Mouse (Mus musculus) heart, embryonic 16.5 days (tissue): ENCODE results near the gene Nedd9. TPM values are rescaled to one million over a fixed set of nuclear protein-coding genes. Genes with fewer than 3 reads are reported as not detected.

Experiments used
- ATAC-seq: fragments of 200-750 bp; cut with Nextera tagmentation; replicated peaks from 2 replicates; pipeline ENCODE4 v1.8.0; 2017; ENCODE audit warnings: moderate number of reproducible peaks; ENCODE audit not compliant: insufficient read depth, low FRiP score; ENCODE audit errors: extremely low read depth
- H3K27ac ChIP-seq: fragments of 300-500 bp; sonication (generic); 2 replicates; pipeline ENCODE4 v1.5.1; 2014; ENCODE audit warnings: mild to moderate bottlenecking, low read length, control low read depth, moderate library complexity
- H3K27me3 ChIP-seq: fragments of 300-500 bp; sonication (generic); 2 replicates; pipeline ENCODE4 v1.6.1; 2014; ENCODE audit warnings: low read length, mixed read lengths; ENCODE audit not compliant: control insufficient read depth, insufficient read depth
- H3K36me3 ChIP-seq: fragments of 300-500 bp; sonication (generic); 2 replicates; pipeline ENCODE4 v1.6.1; 2014; ENCODE audit not compliant: control insufficient read depth, insufficient read depth
- H3K4me1 ChIP-seq: fragments of 300-500 bp; sonication (generic); 2 replicates; pipeline ENCODE4 v1.6.1; 2014; ENCODE audit warnings: low read length, mixed read lengths; ENCODE audit not compliant: control insufficient read depth, insufficient read depth
- H3K4me2 ChIP-seq: fragments of 300-500 bp; sonication (generic); 2 replicates; pipeline ENCODE4 v1.6.1; 2014; ENCODE audit warnings: low read depth, mild to moderate bottlenecking, control low read depth, low read length
- H3K4me3 ChIP-seq: fragments of 300-500 bp; sonication (generic); 2 replicates; pipeline ENCODE4 v1.5.1; 2014; ENCODE audit warnings: mild to moderate bottlenecking, control low read depth, low read length
- H3K9ac ChIP-seq: fragments of 300-500 bp; sonication (generic); 2 replicates; pipeline ENCODE4 v1.6.1; 2014; ENCODE audit warnings: low read length, control low read depth
- H3K9me3 ChIP-seq: fragments of 300-500 bp; sonication (generic); replicated peaks from 2 replicates; pipeline ENCODE4 v1.6.1; 2016; ENCODE audit warnings: low read length; ENCODE audit not compliant: control insufficient read depth
- WGBS: fragments of 180-500 bp; shearing (Covaris S2); extraction: QIAGEN DNeasy Blood & Tissue Kit; methylation state at CpG from one replicate; pipeline ENCODE4 v1.1.7; 2014; 5-methylcytosine and 5-hydroxymethylcytosine counted together
- polyA plus RNA-seq: library from polyadenylated mRNA; unstranded; fragments of >200 nt; fragmentation: Nextera tagmentation; extraction: Ambion mirVana; gene quantifications from 2 replicates; pipeline ENCODE4 v1.2.1, GENCODE M21; 2015

Gene Nedd9
- polyA plus RNA-seq, 1 experiment from 2014 or later: 19.5 TPM

DNA sequence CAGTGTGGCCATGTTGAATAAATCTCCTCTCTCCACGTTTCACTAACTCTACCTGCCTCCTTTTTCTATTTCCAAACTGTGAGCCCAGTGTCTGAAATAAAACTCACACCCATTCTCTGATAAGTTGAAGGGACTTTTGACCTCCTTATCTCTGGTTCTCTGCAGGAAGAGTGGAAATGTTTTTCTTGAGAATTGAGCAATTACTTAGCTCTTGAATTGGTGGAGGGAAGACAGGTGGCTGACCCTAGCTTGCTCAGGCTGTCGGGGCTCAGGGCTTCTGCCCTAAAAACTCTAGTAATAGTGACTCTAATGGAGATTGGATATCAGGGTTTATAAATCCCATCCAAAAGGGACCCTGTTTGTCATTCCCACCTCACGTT, 143.3 kb downstream of the Nedd9 start:
- H3K9ac ChIP-seq: no peak overlapping the region
- H3K4me2 ChIP-seq: no peak overlapping the region
- peaks cover 2% of the 10 kb centered on the region; the same call in 1 of the 2 replicates for H3K36me3 ChIP-seq
- no peak for ATAC-seq
- no peaks in the 10 kb centered on the region for H3K9me3 ChIP-seq
- H3K4me3 ChIP-seq: no peak overlapping the region
- no peaks in the 10 kb centered on the region for H3K27me3 ChIP-seq
- WGBS: 74% methylated on average over 3 of the region's 3 CpGs
- peaks cover 76% of the 10 kb centered on the region for H3K4me1 ChIP-seq
- H3K27ac ChIP-seq: no peak overlapping the region

DNA sequence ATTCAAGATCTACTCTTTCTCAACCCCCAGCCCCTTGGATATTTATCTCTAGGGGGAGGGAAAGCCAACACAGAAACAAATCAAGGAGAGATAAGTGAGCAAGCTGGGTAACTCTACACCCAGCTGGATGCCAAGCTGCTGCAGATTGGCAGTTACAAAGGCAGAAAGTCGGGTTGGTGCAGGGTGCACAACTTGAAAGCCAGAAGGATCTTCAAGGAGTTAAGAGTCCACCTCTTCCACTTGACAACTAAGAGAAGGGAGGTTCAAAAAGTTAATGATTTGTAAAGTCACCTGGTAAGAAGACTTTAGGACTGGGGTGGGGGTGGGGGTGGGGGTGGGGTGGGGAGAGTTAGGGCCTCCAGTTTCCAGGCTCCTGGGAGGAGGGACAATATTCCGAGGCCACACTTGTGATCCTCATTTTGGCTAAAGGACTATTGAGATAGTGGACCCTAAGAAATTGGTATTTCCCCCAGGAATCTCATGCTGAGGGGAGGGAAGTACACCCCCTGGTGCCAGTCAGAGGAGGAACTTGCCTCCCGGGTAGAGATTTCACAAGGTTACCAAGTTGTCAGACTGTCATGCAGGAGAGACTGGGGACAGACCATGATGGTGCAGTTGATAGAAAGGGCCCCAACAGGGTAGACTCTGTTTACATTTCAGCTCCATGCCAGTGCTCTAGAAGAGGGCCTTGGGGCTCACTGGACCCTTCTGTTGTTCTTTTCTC, 143.8 kb downstream of the Nedd9 start:
- 42% methylated on average over 3 of the region's 3 CpGs for WGBS
- H3K4me2 ChIP-seq: no peak overlapping the region
- no peak overlapping the region for H3K4me3 ChIP-seq
- H3K9ac ChIP-seq: no peak overlapping the region
- H3K9me3 ChIP-seq: no peaks in the 10 kb centered on the region
- no peak for ATAC-seq
- H3K36me3 ChIP-seq: peaks cover 4% of the 10 kb centered on the region; the same call in 1 of the 2 replicates
- H3K27me3 ChIP-seq: no peaks in the 10 kb centered on the region
- no peak overlapping the region for H3K27ac ChIP-seq
- H3K4me1 ChIP-seq: peaks cover 79% of the 10 kb centered on the region

DNA sequence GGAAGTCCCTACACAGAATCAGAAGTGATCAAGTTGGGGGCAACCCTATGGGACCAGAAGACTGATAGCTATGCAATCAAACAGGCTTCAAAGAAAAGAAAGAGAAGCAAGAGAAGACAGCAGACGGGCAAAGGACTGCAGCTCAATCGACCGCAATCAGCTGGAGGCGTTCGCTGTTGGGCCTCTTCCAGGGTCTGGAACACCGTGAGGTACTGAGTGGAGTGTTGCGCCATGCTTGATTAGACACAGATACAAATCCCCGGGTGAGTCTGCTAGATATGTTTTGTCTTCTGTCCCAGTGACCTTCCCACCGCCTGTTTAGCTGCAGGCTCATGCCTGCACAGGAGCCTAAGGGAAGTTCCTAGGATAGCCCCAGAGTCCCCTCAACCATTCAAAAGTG, 145.7 kb downstream of the Nedd9 start:
- Histone ChIP-seq H3K9ac (no peak overlapping the region), H3K4me2 (no peak overlapping the region), H3K27ac (peak overlapping the region; percentile 32; the same call in 1 of the 2 replicates), H3K36me3 (peaks cover 9% of the 10 kb centered on the region), H3K4me1 (peaks cover 83% of the 10 kb centered on the region), H3K9me3 (no peaks in the 10 kb centered on the region), H3K27me3 (no peaks in the 10 kb centered on the region), H3K4me3 (no peak overlapping the region)
- WGBS: 43% methylated on average over 9 of the region's 9 CpGs
- no peak for ATAC-seq

DNA sequence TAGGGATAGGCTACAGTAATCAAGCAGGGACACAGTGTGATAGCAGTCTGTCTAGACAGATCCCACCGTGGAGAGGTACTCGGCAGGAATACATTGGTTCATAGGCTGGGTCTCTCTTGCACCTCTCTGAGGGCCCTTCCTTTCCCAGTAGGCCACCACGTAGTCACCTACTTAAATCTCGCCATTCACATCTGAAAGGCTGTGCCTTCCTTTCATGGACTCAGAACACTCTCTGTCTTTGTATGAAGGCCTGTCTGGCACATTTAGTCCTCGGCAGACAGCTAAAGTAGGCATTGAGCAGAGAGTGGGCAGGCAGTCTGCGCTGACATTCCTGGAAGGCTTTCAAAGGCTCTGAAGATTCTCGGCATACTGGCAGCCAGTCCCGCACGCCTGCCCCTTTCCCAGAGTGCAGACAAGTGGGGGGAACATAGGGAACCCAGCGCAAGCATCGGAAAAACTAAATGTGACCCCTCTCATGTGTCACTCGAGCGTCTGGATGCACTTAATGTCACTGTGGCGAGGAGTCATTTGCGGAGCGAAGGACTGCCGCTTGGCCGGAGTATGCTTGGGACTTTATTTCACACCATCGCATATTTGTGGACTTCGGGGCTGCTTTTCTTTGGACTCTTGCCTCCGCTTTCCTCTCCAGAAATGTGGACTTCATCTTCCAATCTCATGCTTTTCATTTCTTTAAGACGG, 147.4 kb downstream of the Nedd9 start:
- WGBS: 29% methylated on average over 22 of the region's 22 CpGs
- Histone ChIP-seq H3K27me3 (no peaks in the 10 kb centered on the region), H3K27ac (peak overlapping the region; percentile 97), H3K9ac (peak overlapping the region; percentile 61), H3K36me3 (peaks cover 9% of the 10 kb centered on the region), H3K4me3 (0 out of 2 replicates have a peak overlapping the region, but pooled peaks have one; percentile 2), H3K4me1 (peaks cover 80% of the 10 kb centered on the region), H3K9me3 (no peaks in the 10 kb centered on the region), H3K4me2 (peak overlapping the region; percentile 52)
- peak; percentile 56 for ATAC-seq

DNA sequence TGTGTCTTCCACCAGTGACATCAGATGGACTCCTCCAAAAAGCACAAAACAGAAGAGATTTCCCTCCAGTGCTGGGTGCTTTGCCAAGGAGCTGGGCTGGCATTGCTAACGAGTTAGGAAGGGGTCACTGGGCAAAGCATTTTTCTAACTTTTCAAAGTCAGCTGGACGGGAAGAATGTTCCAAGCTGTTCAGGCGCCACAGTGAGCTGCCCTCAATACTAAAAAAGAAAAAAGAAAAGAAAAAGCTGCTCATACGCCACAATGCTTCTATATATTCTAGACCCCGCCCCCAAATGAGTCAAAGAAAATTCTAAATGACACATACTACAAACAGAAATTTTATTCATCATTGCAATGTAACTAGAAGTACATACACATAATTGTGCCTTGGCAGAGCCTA, 148.0 kb downstream of the Nedd9 start:
- Histone ChIP-seq H3K36me3 (peaks cover 9% of the 10 kb centered on the region), H3K27me3 (no peaks in the 10 kb centered on the region), H3K9me3 (no peaks in the 10 kb centered on the region), H3K27ac (peak overlapping the region; percentile 97), H3K4me1 (peaks cover 81% of the 10 kb centered on the region), H3K4me3 (no peak overlapping the region), H3K9ac (peak overlapping the region; percentile 47), H3K4me2 (peak overlapping the region; percentile 52)
- WGBS: 73% methylated on average over 5 of the region's 5 CpGs
- ATAC-seq: no peak

DNA sequence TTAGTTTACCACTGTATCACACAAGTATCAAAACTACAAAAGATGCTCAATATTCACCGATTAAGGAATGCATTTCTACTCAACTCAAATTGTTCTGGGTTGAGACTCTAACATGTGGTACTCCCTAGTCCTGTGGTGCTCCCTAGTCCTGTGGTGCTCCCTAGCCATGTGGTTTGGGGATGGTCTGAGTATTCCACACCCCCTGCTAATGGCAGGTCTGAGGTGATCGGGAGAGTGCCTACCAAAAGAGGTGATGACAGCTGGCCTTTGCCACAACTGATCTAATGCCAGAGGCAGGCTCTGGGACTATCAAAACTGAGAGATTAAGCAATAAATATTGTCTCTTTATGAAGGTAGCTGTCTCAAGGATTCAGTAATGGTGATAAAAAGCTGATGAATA, 149.8 kb downstream of the Nedd9 start:
- Histone ChIP-seq H3K9me3 (no peaks in the 10 kb centered on the region), H3K27me3 (no peaks in the 10 kb centered on the region), H3K27ac (0 out of 2 replicates have a peak overlapping the region, but pooled peaks have one; percentile 16), H3K4me2 (no peak overlapping the region), H3K36me3 (peaks cover 9% of the 10 kb centered on the region), H3K4me1 (peaks cover 77% of the 10 kb centered on the region), H3K9ac (no peak overlapping the region), H3K4me3 (no peak overlapping the region)
- no peak for ATAC-seq
- WGBS: 76% methylated on average over 2 of the region's 2 CpGs

DNA sequence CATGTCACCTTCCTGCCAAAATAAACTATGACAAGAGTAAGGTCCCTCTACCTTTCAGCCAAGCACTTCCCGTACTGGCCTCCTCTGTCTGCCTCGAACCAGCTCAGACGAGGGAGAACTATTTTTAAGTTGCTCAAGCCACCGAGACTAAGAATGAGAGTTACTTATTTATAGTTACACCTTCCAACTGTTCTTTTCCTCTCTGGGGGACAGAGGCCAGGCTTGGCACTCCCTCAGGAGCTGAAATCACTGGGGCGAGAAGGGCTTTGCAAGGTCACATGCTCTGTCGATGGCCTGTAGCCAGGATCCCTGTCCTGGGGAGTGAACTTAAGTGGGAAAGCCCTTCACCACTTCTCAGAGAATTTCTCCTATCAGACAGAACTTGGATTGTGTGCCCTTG, 150.9 kb downstream of the Nedd9 start:
- peak; percentile 84 for ATAC-seq
- Histone ChIP-seq H3K36me3 (peaks cover 7% of the 10 kb centered on the region), H3K4me2 (peak overlapping the region; percentile 37; the same call in 1 of the 2 replicates), H3K9ac (peak overlapping the region; percentile 45; the same call in 1 of the 2 replicates), H3K9me3 (no peaks in the 10 kb centered on the region), H3K27ac (peak overlapping the region; percentile 99), H3K4me3 (no peak overlapping the region), H3K4me1 (peaks cover 68% of the 10 kb centered on the region), H3K27me3 (no peaks in the 10 kb centered on the region)
- 14% methylated on average over 6 of the region's 6 CpGs for WGBS

DNA sequence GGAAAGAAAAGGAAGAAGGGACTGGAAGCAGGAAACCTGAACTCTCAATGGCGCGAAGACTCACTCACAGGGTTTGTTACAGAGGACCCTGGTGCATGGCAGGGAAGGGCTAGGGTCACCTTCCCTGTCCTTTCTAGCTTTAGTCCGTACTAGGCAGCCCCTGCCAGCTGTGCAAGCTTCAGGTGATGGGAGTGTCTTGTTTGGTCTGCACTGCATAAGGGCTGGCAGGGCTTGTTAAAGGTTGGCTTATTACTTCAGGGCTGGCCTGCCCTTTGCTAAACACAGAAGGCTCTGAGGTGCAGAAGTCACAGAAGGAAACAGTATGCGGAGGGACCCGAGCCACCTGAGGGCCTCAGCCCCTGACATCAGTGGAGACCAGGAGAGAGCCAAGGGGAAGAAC, 151.4 kb downstream of the Nedd9 start:
- no peaks in the 10 kb centered on the region for H3K27me3 ChIP-seq
- no peaks in the 10 kb centered on the region for H3K9me3 ChIP-seq
- peak overlapping the region; percentile 45; the same call in 1 of the 2 replicates for H3K9ac ChIP-seq
- H3K36me3 ChIP-seq: peaks cover 7% of the 10 kb centered on the region
- no peak overlapping the region for H3K4me3 ChIP-seq
- H3K27ac ChIP-seq: peak overlapping the region; percentile 99
- 68% methylated on average over 5 of the region's 5 CpGs for WGBS
- peak overlapping the region; percentile 37 for H3K4me2 ChIP-seq
- peaks cover 68% of the 10 kb centered on the region for H3K4me1 ChIP-seq
- ATAC-seq: no peak

DNA sequence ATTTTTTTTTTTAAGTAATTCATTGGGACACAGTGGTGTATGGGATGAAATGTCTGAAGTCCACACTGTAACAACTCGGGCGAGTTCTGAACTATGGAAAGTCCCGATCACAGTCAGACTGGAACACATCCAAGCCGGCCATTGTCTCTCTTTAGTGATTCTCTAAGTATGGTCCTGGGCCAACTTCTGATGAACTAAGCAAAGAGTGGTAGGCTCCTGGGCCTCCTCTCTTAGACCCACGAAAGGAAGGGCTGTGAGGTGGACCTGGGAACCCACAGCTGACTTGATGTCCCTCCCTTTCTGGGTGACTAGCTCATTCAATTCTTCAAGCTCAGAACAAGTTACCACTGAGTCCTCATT, 152.5 kb downstream of the Nedd9 start:
- Histone ChIP-seq H3K36me3 (peaks cover 7% of the 10 kb centered on the region), H3K4me2 (0 out of 2 replicates have a peak overlapping the region, but pooled peaks have one; percentile 2), H3K4me3 (no peak overlapping the region), H3K4me1 (peaks cover 59% of the 10 kb centered on the region), H3K27ac (peak overlapping the region; percentile 99), H3K27me3 (no peaks in the 10 kb centered on the region), H3K9me3 (no peaks in the 10 kb centered on the region), H3K9ac (peak overlapping the region; percentile 51; the same call in 1 of the 2 replicates)
- 53% methylated on average over 5 of the region's 5 CpGs for WGBS
- ATAC-seq: no peak
